Mouse (Mus musculus): ENCODE data around the gene Spin1. TPM values are rescaled to one million over a fixed set of nuclear protein-coding genes. Genes with fewer than 3 reads are reported as not detected.

The Spin1 gene
- polyA plus RNA-seq, 1 experiment from 2014 or later = 40.6 TPM

GRCm38 (mm10) chr13:51191416-51192140, 90.9 kb downstream of the Spin1 start:
- no peaks in the 10 kb centered on the region for H3K9me3 ChIP-seq (ENCODE audit: low read length)
- 65% methylated on average over 6 of the region's 6 CpGs for WGBS
- H3K36me3 ChIP-seq (ENCODE audit: insufficient read depth, low read length) = no peaks in the 10 kb centered on the region
- no peak overlapping the region for H3K4me3 ChIP-seq (ENCODE audit: low read depth, low read length)
- H3K4me2 ChIP-seq (replicated peaks; ENCODE audit: low read depth, low read length) = no peak overlapping the region
- ATAC-seq (no peak), DNase-seq (ENCODE audit: low spot score) (peak; percentile 78)
- H3K9ac ChIP-seq (replicated peaks; ENCODE audit: low read depth) = no peak overlapping the region
- TF ChIP-seq EP300 (IDR thresholded peaks at IDR 0.05) = no peak
- TF ChIP-seq CTCF (IDR thresholded peaks at IDR 0.05) = peak; percentile 56
- H3K27me3 ChIP-seq (replicated peaks; ENCODE audit: insufficient read depth, low read length) = no peaks in the 10 kb centered on the region
- H3K4me1 ChIP-seq (ENCODE audit: insufficient read depth, low read depth, low read length) = no peaks in the 10 kb centered on the region
- H3K27ac ChIP-seq (ENCODE audit: low read length) = no peak overlapping the region

- ATAC-seq = no peak
- H3K4me2 ChIP-seq (replicated peaks; ENCODE audit: low read depth, low read length) = no peak overlapping the region
- no peak overlapping the region for H3K27ac ChIP-seq (ENCODE audit: low read length)
- TF ChIP-seq CTCF (IDR thresholded peaks at IDR 0.05) (no peak), EP300 (IDR thresholded peaks at IDR 0.05) (no peak)
- DNase-seq (ENCODE audit: low spot score) = no peak
- no peaks in the 10 kb centered on the region for H3K9me3 ChIP-seq (ENCODE audit: low read length)
- 80% methylated on average over 15 of the region's 15 CpGs for WGBS
- H3K4me1 ChIP-seq (ENCODE audit: insufficient read depth, low read depth, low read length) = no peaks in the 10 kb centered on the region; the same call in 1 of the 2 replicates
- no peaks in the 10 kb centered on the region for H3K27me3 ChIP-seq (replicated peaks; ENCODE audit: insufficient read depth, low read length)
- no peaks in the 10 kb centered on the region for H3K36me3 ChIP-seq (ENCODE audit: insufficient read depth, low read length)
- H3K4me3 ChIP-seq (ENCODE audit: low read depth, low read length) = no peak overlapping the region
- no peak overlapping the region for H3K9ac ChIP-seq (replicated peaks; ENCODE audit: low read depth)
These were observed 93.2 kb downstream of the Spin1 start for GRCm38 (mm10) chr13:51193893-51194292.

- no peaks in the 10 kb centered on the region; the same call in 1 of the 2 replicates for H3K4me1 ChIP-seq (ENCODE audit: insufficient read depth, low read depth, low read length)
- H3K27me3 ChIP-seq (replicated peaks; ENCODE audit: insufficient read depth, low read length) = no peaks in the 10 kb centered on the region
- DNase-seq (ENCODE audit: low spot score) (no peak), ATAC-seq (no peak)
- H3K36me3 ChIP-seq (ENCODE audit: insufficient read depth, low read length) = no peaks in the 10 kb centered on the region
- WGBS = 61% methylated on average over 3 of the region's 3 CpGs
- H3K4me2 ChIP-seq (replicated peaks; ENCODE audit: low read depth, low read length) = no peak overlapping the region
- no peak overlapping the region for H3K4me3 ChIP-seq (ENCODE audit: low read depth, low read length)
- H3K27ac ChIP-seq (ENCODE audit: low read length) = no peak overlapping the region
- TF ChIP-seq CTCF (IDR thresholded peaks at IDR 0.05) (no peak), EP300 (IDR thresholded peaks at IDR 0.05) (no peak)
- no peaks in the 10 kb centered on the region for H3K9me3 ChIP-seq (ENCODE audit: low read length)
- H3K9ac ChIP-seq (replicated peaks; ENCODE audit: low read depth) = no peak overlapping the region
These were observed 97.0 kb downstream of the Spin1 start for GRCm38 (mm10) chr13:51197699-51198098.

- Histone ChIP-seq H3K4me1 (ENCODE audit: insufficient read depth, low read depth, low read length) (no peaks in the 10 kb centered on the region; the same call in 1 of the 2 replicates), H3K36me3 (ENCODE audit: insufficient read depth, low read length) (no peaks in the 10 kb centered on the region), H3K9ac (replicated peaks; ENCODE audit: low read depth) (no peak overlapping the region), H3K27me3 (replicated peaks; ENCODE audit: insufficient read depth, low read length) (no peaks in the 10 kb centered on the region), H3K4me3 (ENCODE audit: low read depth, low read length) (no peak overlapping the region), H3K9me3 (ENCODE audit: low read length) (no peaks in the 10 kb centered on the region), H3K4me2 (replicated peaks; ENCODE audit: low read depth, low read length) (no peak overlapping the region), H3K27ac (ENCODE audit: low read length) (no peak overlapping the region)
- DNase-seq (ENCODE audit: low spot score) (peak; percentile 71), ATAC-seq (peak; percentile 56)
- TF ChIP-seq EP300 (IDR thresholded peaks at IDR 0.05) (no peak), CTCF (IDR thresholded peaks at IDR 0.05) (no peak)
- 51% methylated on average over 5 of the region's 5 CpGs for WGBS
These were observed 97.5 kb downstream of the Spin1 start for GRCm38 (mm10) chr13:51198186-51198585.

Other genes starting within 250 kb of the Spin1 start
- gene Nxnl2, start 70.1 kb downstream of the Spin1 start, polyA plus RNA-seq (2015; fragmentation: Nextera tagmentation; extraction: Ambion mirVana) = 1.0 and 1.3 TPM in 2 replicates

All from lung, postnatal 0 days (tissue).